Mouse (Mus musculus) lung, postnatal 25 days (tissue): ENCODE results near the gene Gm826.

ENCODE experiments used
- DNase-seq: peaks from one replicate; pipeline ENCODE4 v3.0.0; 2022; ENCODE audit warnings: low spot score

Gm826 gene

GRCm38 (mm10) chr2:160353581-160353980, 19.6 kb upstream of the Gm826 start:
- DNase-seq = no peak

- DNase-seq = no peak
These were observed 17.1 kb upstream of the Gm826 start for GRCm38 (mm10) chr2:160351038-160351574.

- no peak for DNase-seq
These were observed 15.6 kb upstream of the Gm826 start for GRCm38 (mm10) chr2:160349578-160349977.

GRCm38 (mm10) chr2:160348796-160349195, 14.8 kb upstream of the Gm826 start:
- no peak for DNase-seq

GRCm38 (mm10) chr2:160348072-160348604, 14.2 kb upstream of the Gm826 start:
- DNase-seq = no peak

- no peak for DNase-seq
These were observed 11.7 kb upstream of the Gm826 start for GRCm38 (mm10) chr2:160345644-160346043.

- DNase-seq = no peak
These were observed 6.2 kb upstream of the Gm826 start for GRCm38 (mm10) chr2:160340121-160340520.

GRCm38 (mm10) chr2:160339595-160339994, 5.6 kb upstream of the Gm826 start:
- no peak for DNase-seq

GRCm38 (mm10) chr2:160336053-160336452, 2.1 kb upstream of the Gm826 start:
- no peak for DNase-seq

GRCm38 (mm10) chr2:160335043-160335442, 1.1 kb upstream of the Gm826 start:
- no peak for DNase-seq

- no peak for DNase-seq
These were observed 1.2 kb downstream of the Gm826 start for GRCm38 (mm10) chr2:160332516-160333325.

GRCm38 (mm10) chr2:160328886-160329285, 5.1 kb downstream of the Gm826 start:
- no peak for DNase-seq

- no peak for DNase-seq
These were observed 6.2 kb downstream of the Gm826 start for GRCm38 (mm10) chr2:160327716-160328115.

GRCm38 (mm10) chr2:160327167-160327566, 6.8 kb downstream of the Gm826 start:
- peak; percentile 67 for DNase-seq

- DNase-seq = no peak
These were observed 8.8 kb downstream of the Gm826 start for GRCm38 (mm10) chr2:160325105-160325644.

- DNase-seq = no peak
These were observed 12.1 kb downstream of the Gm826 start for GRCm38 (mm10) chr2:160321829-160322228.

GRCm38 (mm10) chr2:160318255-160318654, 15.7 kb downstream of the Gm826 start:
- no peak for DNase-seq

GRCm38 (mm10) chr2:160313595-160314007, 20.4 kb downstream of the Gm826 start:
- DNase-seq = no peak

GRCm38 (mm10) chr2:160305070-160305469, 28.9 kb downstream of the Gm826 start:
- no peak for DNase-seq

- DNase-seq = no peak
These were observed 30.0 kb downstream of the Gm826 start for GRCm38 (mm10) chr2:160303992-160304391.

- no peak for DNase-seq
These were observed 31.9 kb downstream of the Gm826 start for GRCm38 (mm10) chr2:160302013-160302412.

GRCm38 (mm10) chr2:160298586-160298985, 35.4 kb downstream of the Gm826 start:
- DNase-seq = no peak

GRCm38 (mm10) chr2:160288538-160289151, 45.3 kb downstream of the Gm826 start:
- DNase-seq = no peak
